Mouse (Mus musculus): ENCODE data around the gene Olfr1284. TPM values are rescaled to one million over a fixed set of nuclear protein-coding genes. Genes with fewer than 3 reads are reported as not detected.
"Not testable (repeated sequence)": the region's sequence is repeated elsewhere in the genome, so short reads cannot be mapped to it uniquely, and the experiment has no call there.

The Olfr1284 gene
- not detected in 2 replicates for polyA plus RNA-seq (2014; fragmentation: Nextera tagmentation; extraction: Ambion mirVana)

- WGBS, result 84% methylated on average over 1 of the region's 1 CpGs
- ATAC-seq (replicated peaks; ENCODE audit: low FRiP score) (no peak), DNase-seq (ENCODE audit: low spot score) (no peak)
- H3K4me2 ChIP-seq, result no peak within 1 kb of the TSS
- H3K27ac ChIP-seq (ENCODE audit: low read depth, low read length), result no peak within 1 kb of the TSS
- H3K27me3 ChIP-seq (replicated peaks; ENCODE audit: control insufficient read depth, insufficient read depth, low read length), result no peaks in the 10 kb centered on the region
- H3K9ac ChIP-seq (ENCODE audit: low read depth, low read length), result no peak within 1 kb of the TSS
- no peaks in the 10 kb centered on the region for H3K36me3 ChIP-seq (ENCODE audit: control insufficient read depth, insufficient read depth, low read length)
- H3K4me3 ChIP-seq (ENCODE audit: low read depth, low read length), result no peak within 1 kb of the TSS
- H3K4me1 ChIP-seq (replicated peaks; ENCODE audit: control insufficient read depth, insufficient read depth, low read length), result no peaks in the 10 kb centered on the region
- no peaks in the 10 kb centered on the region for H3K9me3 ChIP-seq (ENCODE audit: control insufficient read depth, low read length)
These were observed at the start of gene Olfr1284 for GRCm38 (mm10) chr2:111375222-111375621. TSS of gene Olfr1284 (plus strand) at chr2:111375522.

- no peaks in the 10 kb centered on the region for H3K27me3 ChIP-seq (replicated peaks; ENCODE audit: control insufficient read depth, insufficient read depth, low read length)
- H3K4me2 ChIP-seq, result no peak within 1 kb of the TSS
- H3K9me3 ChIP-seq (ENCODE audit: control insufficient read depth, low read length), result no peaks in the 10 kb centered on the region
- H3K4me1 ChIP-seq (replicated peaks; ENCODE audit: control insufficient read depth, insufficient read depth, low read length), result no peaks in the 10 kb centered on the region
- H3K36me3 ChIP-seq (ENCODE audit: control insufficient read depth, insufficient read depth, low read length), result no peaks in the 10 kb centered on the region
- WGBS, result 68% methylated on average over 2 of the region's 2 CpGs
- H3K9ac ChIP-seq (ENCODE audit: low read depth, low read length), result no peak within 1 kb of the TSS
- no peak for ATAC-seq (replicated peaks; ENCODE audit: low FRiP score)
- H3K4me3 ChIP-seq (ENCODE audit: low read depth, low read length), result no peak within 1 kb of the TSS
- H3K27ac ChIP-seq (ENCODE audit: low read depth, low read length), result no peak within 1 kb of the TSS
- DNase-seq (ENCODE audit: low spot score), result no peak
These were observed 49.1 kb upstream of the Olfr1284 start, which contains the start of gene Olfr1281 for GRCm38 (mm10) chr2:111326220-111326619. TSS of gene Olfr1281 (plus strand) at chr2:111326520.

- WGBS, result 78% methylated on average over 5 of the region's 5 CpGs
These were observed 41.6 kb upstream of the Olfr1284 start for GRCm38 (mm10) chr2:111333721-111334120.

GRCm38 (mm10) chr2:111335976-111336375, 39.3 kb upstream of the Olfr1284 start, which contains the start of gene Olfr1282:
TSS of gene Olfr1282 (minus strand) at chr2:111336076.
- Histone ChIP-seq H3K9me3 (ENCODE audit: control insufficient read depth, low read length) (no peaks in the 10 kb centered on the region), H3K4me3 (ENCODE audit: low read depth, low read length) (no peak within 1 kb of the TSS), H3K27me3 (replicated peaks; ENCODE audit: control insufficient read depth, insufficient read depth, low read length) (no peaks in the 10 kb centered on the region), H3K4me2 (no peak within 1 kb of the TSS), H3K36me3 (ENCODE audit: control insufficient read depth, insufficient read depth, low read length) (no peaks in the 10 kb centered on the region), H3K9ac (ENCODE audit: low read depth, low read length) (no peak within 1 kb of the TSS), H3K27ac (ENCODE audit: low read depth, low read length) (no peak within 1 kb of the TSS), H3K4me1 (replicated peaks; ENCODE audit: control insufficient read depth, insufficient read depth, low read length) (no peaks in the 10 kb centered on the region)
- ATAC-seq (replicated peaks; ENCODE audit: low FRiP score) (no peak), DNase-seq (ENCODE audit: low spot score) (no peak)
- WGBS, result 64% methylated on average over 2 of the region's 2 CpGs

More at GRCm38 (mm10) chr2:111333721-111334120, 41.6 kb upstream of the Olfr1284 start:
- H3K9me3 ChIP-seq (ENCODE audit: control insufficient read depth, low read length); H3K4me2 ChIP-seq; H3K36me3 ChIP-seq (ENCODE audit: control insufficient read depth, insufficient read depth, low read length); DNase-seq (ENCODE audit: low spot score); H3K9ac ChIP-seq (ENCODE audit: low read depth, low read length); ATAC-seq (replicated peaks; ENCODE audit: low FRiP score); H3K4me1 ChIP-seq (replicated peaks; ENCODE audit: control insufficient read depth, insufficient read depth, low read length); H3K4me3 ChIP-seq (ENCODE audit: low read depth, low read length); H3K27me3 ChIP-seq (replicated peaks; ENCODE audit: control insufficient read depth, insufficient read depth, low read length); H3K27ac ChIP-seq (ENCODE audit: low read depth, low read length): not testable (repeated sequence)

GRCm38 (mm10) chr2:111366490-111366889, 8.8 kb upstream of the Olfr1284 start, which contains the start of gene Olfr1283:
TSS of gene Olfr1283 (plus strand) at chr2:111366790.
- WGBS, result 66% methylated on average over 2 of the region's 2 CpGs
- H3K4me1 ChIP-seq (replicated peaks; ENCODE audit: control insufficient read depth, insufficient read depth, low read length), result no peaks in the 10 kb centered on the region
- no peak within 1 kb of the TSS for H3K4me3 ChIP-seq (ENCODE audit: low read depth, low read length)
- no peaks in the 10 kb centered on the region for H3K36me3 ChIP-seq (ENCODE audit: control insufficient read depth, insufficient read depth, low read length)
- H3K27me3 ChIP-seq (replicated peaks; ENCODE audit: control insufficient read depth, insufficient read depth, low read length), result no peaks in the 10 kb centered on the region
- no peak within 1 kb of the TSS for H3K4me2 ChIP-seq
- no peak for ATAC-seq (replicated peaks; ENCODE audit: low FRiP score)
- no peak within 1 kb of the TSS for H3K27ac ChIP-seq (ENCODE audit: low read depth, low read length)
- H3K9ac ChIP-seq (ENCODE audit: low read depth, low read length), result no peak within 1 kb of the TSS
- H3K9me3 ChIP-seq (ENCODE audit: control insufficient read depth, low read length), result no peaks in the 10 kb centered on the region
- no peak for DNase-seq (ENCODE audit: low spot score)

GRCm38 (mm10) chr2:111422931-111423330, 47.6 kb downstream of the Olfr1284 start, which contains the start of gene Olfr1286:
TSS of gene Olfr1286 (minus strand) at chr2:111423115.
- Histone ChIP-seq H3K4me1 (replicated peaks; ENCODE audit: control insufficient read depth, insufficient read depth, low read length) (no peaks in the 10 kb centered on the region), H3K4me3 (ENCODE audit: low read depth, low read length) (no peak within 1 kb of the TSS), H3K27me3 (replicated peaks; ENCODE audit: control insufficient read depth, insufficient read depth, low read length) (no peaks in the 10 kb centered on the region), H3K9me3 (ENCODE audit: control insufficient read depth, low read length) (no peaks in the 10 kb centered on the region), H3K27ac (ENCODE audit: low read depth, low read length) (no peak within 1 kb of the TSS), H3K4me2 (no peak within 1 kb of the TSS), H3K9ac (ENCODE audit: low read depth, low read length) (no peak within 1 kb of the TSS), H3K36me3 (ENCODE audit: control insufficient read depth, insufficient read depth, low read length) (no peaks in the 10 kb centered on the region)
- no peak for DNase-seq (ENCODE audit: low spot score)
- ATAC-seq (replicated peaks; ENCODE audit: low FRiP score), result no peak
- 58% methylated on average over 1 of the region's 1 CpGs for WGBS

Other genes starting within 250 kb of the Olfr1284 start
- not detected in 2 replicates for gene Gm15130, start 222.6 kb upstream of the Olfr1284 start, polyA plus RNA-seq (2014; fragmentation: Nextera tagmentation; extraction: Ambion mirVana)
- gene 4930430A15Rik, start 145.9 kb upstream of the Olfr1284 start, polyA plus RNA-seq (2014; fragmentation: Nextera tagmentation; extraction: Ambion mirVana), result not detected in 2 replicates
- not detected in 2 replicates for gene Olfr1275, start 140.2 kb upstream of the Olfr1284 start, polyA plus RNA-seq (2014; fragmentation: Nextera tagmentation; extraction: Ambion mirVana)
- gene Olfr1276, start 121.0 kb upstream of the Olfr1284 start, polyA plus RNA-seq (2014; fragmentation: Nextera tagmentation; extraction: Ambion mirVana), result not detected in 2 replicates
- gene Olfr1277, start 101.4 kb upstream of the Olfr1284 start, polyA plus RNA-seq (2014; fragmentation: Nextera tagmentation; extraction: Ambion mirVana), result not detected in 2 replicates
- gene Olfr1278, start 85.4 kb upstream of the Olfr1284 start, polyA plus RNA-seq (2014; fragmentation: Nextera tagmentation; extraction: Ambion mirVana), result not detected in 2 replicates
- gene Olfr1279, start 74.9 kb upstream of the Olfr1284 start, polyA plus RNA-seq (2014; fragmentation: Nextera tagmentation; extraction: Ambion mirVana), result not detected in 2 replicates
- not detected in 2 replicates for gene Olfr1280, start 61.5 kb upstream of the Olfr1284 start, polyA plus RNA-seq (2014; fragmentation: Nextera tagmentation; extraction: Ambion mirVana)
- gene Olfr1281, start 49.0 kb upstream of the Olfr1284 start, polyA plus RNA-seq (2014; fragmentation: Nextera tagmentation; extraction: Ambion mirVana), result not detected in 2 replicates
- not detected in 2 replicates for gene Olfr1282, start 39.4 kb upstream of the Olfr1284 start, polyA plus RNA-seq (2014; fragmentation: Nextera tagmentation; extraction: Ambion mirVana)
- not detected in 2 replicates for gene Olfr1283, start 8.7 kb upstream of the Olfr1284 start, polyA plus RNA-seq (2014; fragmentation: Nextera tagmentation; extraction: Ambion mirVana)
- not detected in 2 replicates for gene Olfr1286, start 47.6 kb downstream of the Olfr1284 start, polyA plus RNA-seq (2014; fragmentation: Nextera tagmentation; extraction: Ambion mirVana)
- gene Olfr1287, start 73.6 kb downstream of the Olfr1284 start, polyA plus RNA-seq (2014; fragmentation: Nextera tagmentation; extraction: Ambion mirVana), result not detected in 2 replicates
- gene Olfr1288, start 98.6 kb downstream of the Olfr1284 start, polyA plus RNA-seq (2014; fragmentation: Nextera tagmentation; extraction: Ambion mirVana), result not detected in 2 replicates
- not detected in 2 replicates for gene Olfr1289, start 105.3 kb downstream of the Olfr1284 start, polyA plus RNA-seq (2014; fragmentation: Nextera tagmentation; extraction: Ambion mirVana)
- not detected in 2 replicates for gene Olfr1290, start 118.3 kb downstream of the Olfr1284 start, polyA plus RNA-seq (2014; fragmentation: Nextera tagmentation; extraction: Ambion mirVana)
- not detected in 2 replicates for gene Olfr1291-ps1, start 121.7 kb downstream of the Olfr1284 start, polyA plus RNA-seq (2014; fragmentation: Nextera tagmentation; extraction: Ambion mirVana)
- gene Olfr1293-ps, start 149.7 kb downstream of the Olfr1284 start, polyA plus RNA-seq (2014; fragmentation: Nextera tagmentation; extraction: Ambion mirVana), result not detected in 2 replicates
- gene Olfr1294, start 164.8 kb downstream of the Olfr1284 start, polyA plus RNA-seq (2014; fragmentation: Nextera tagmentation; extraction: Ambion mirVana), result not detected in 2 replicates
- not detected in 2 replicates for gene Olfr1295, start 194.2 kb downstream of the Olfr1284 start, polyA plus RNA-seq (2014; fragmentation: Nextera tagmentation; extraction: Ambion mirVana)